Mouse (Mus musculus): Measurements from ENCODE around the gene Col8a2. TPM values are rescaled to one million over a fixed set of nuclear protein-coding genes. Genes with fewer than 3 reads are reported as not detected.

Gene Col8a2
- total RNA-seq, 4 experiments from 2014 or later: 3.5 to 4.6 (median 4.0) TPM

- DNase-seq: no peak
Observed at GRCm38 (mm10) chr4:126331751-126332150, 45.2 kb downstream of the Col8a2 start.

- DNase-seq: no peak
Observed at GRCm38 (mm10) chr4:126332358-126332757, 45.8 kb downstream of the Col8a2 start.

- DNase-seq: no peak
Observed at GRCm38 (mm10) chr4:126339461-126339860, 52.9 kb downstream of the Col8a2 start.

GRCm38 (mm10) chr4:126343451-126343850 is 56.9 kb downstream of the Col8a2 start:
- DNase-seq: no peak

GRCm38 (mm10) chr4:126360069-126360468 is 73.5 kb downstream of the Col8a2 start:
- no peak for DNase-seq

Other genes starting within 250 kb of the Col8a2 start
- 10 to 100 TPM; 64.2 to 74.4 (median 69.4) TPM for gene Mrps15, start 239.9 kb upstream of the Col8a2 start, total RNA-seq (2022)
- 10 to 100 TPM in 2 of 4 experiments, 1 to 10 TPM in 2; 7.5 to 20.9 (median 14.9) TPM for gene Oscp1, start 228.2 kb upstream of the Col8a2 start, total RNA-seq (2022)
- 10 to 100 TPM; 22.3 to 33.2 (median 30.7) TPM for gene Lsm10, start 190.2 kb upstream of the Col8a2 start, total RNA-seq (2022)
- 10 to 100 TPM; 33.9 to 38.7 (median 37.6) TPM for gene Stk40, start 182.8 kb upstream of the Col8a2 start, total RNA-seq (2022)
- 10 to 100 TPM; 21.1 to 32.2 (median 27.0) TPM for gene Eva1b, start 139.0 kb upstream of the Col8a2 start, total RNA-seq (2022)
- 1 to 10 TPM; 2.7 to 5.0 (median 4.3) TPM for gene Sh3d21, start 123.3 kb upstream of the Col8a2 start, total RNA-seq (2022)
- 100 to 1,000 TPM; 203 to 250 (median 221) TPM for gene Thrap3, start 84.0 kb upstream of the Col8a2 start, total RNA-seq (2022)
- 10 to 100 TPM; 55.4 to 81.7 (median 66.8) TPM for gene Map7d1, start 30.4 kb upstream of the Col8a2 start, total RNA-seq (2022)
- 100 to 1,000 TPM in 1 of 4 experiments, 10 to 100 TPM in 3; 94.1 to 101 (median 96.2) TPM for gene Trappc3, start 24.5 kb upstream of the Col8a2 start, total RNA-seq (2022)
- gene Adprhl2, start 34.9 kb downstream of the Col8a2 start, total RNA-seq (2022): 10 to 100 TPM; 35.8 to 37.8 (median 37.2) TPM
- gene Tekt2, start 38.9 kb downstream of the Col8a2 start, total RNA-seq (2022): 1 to 10 TPM; 1.5 to 6.3 (median 5.2) TPM
- 10 to 100 TPM; 17.7 to 32.3 (median 24.6) TPM for gene Ago3, start 142.8 kb downstream of the Col8a2 start, total RNA-seq (2022)
- 10 to 100 TPM; 40.4 to 47.4 (median 45.4) TPM for gene Ago1, start 181.8 kb downstream of the Col8a2 start, total RNA-seq (2022)
- 1 to 10 TPM; 4.9 to 9.2 (median 7.6) TPM for gene Ago4, start 246.7 kb downstream of the Col8a2 start, total RNA-seq (2022)